In genomic region chr15:27498078-27498477, GRCm38 (mm10) we compare ENCODE assay signal across 23 mouse cellular contexts. TPM values are rescaled to one million over a fixed set of nuclear protein-coding genes. Genes with fewer than 3 reads are reported as not detected.
DNase-seq lines count a peak whose midpoint lies in the region; ATAC-seq and TF ChIP-seq lines count a peak whose summit lies in the region.
"Had no signal": no experiment of that assay in that cellular context is flagged by ENCODE, and none has a peak within 500 bp of the region (broad histone marks: within the 10 kb centered on the region; RNA-seq: fewer than 3 reads in every experiment).

No protein-coding gene starts in this region.

- no peak overlapping the region for H3K9ac ChIP-seq in heart, embryonic 12.5 days
- peak overlapping the region; percentile 66; the same call in 1 of the 2 replicates for H3K9ac ChIP-seq in liver, embryonic 16.5 days (ENCODE audit: low read depth, low read length)
- H3K9ac ChIP-seq: hindbrain, embryonic 15.5 days; kidney, embryonic 15.5 days; lung, embryonic 14.5 days; neural tube, embryonic 15.5 days had no signal

- no peak for ATAC-seq in heart, embryonic 12.5 days (ENCODE audit: insufficient number of reproducible peaks, low FRiP score)
- no peak for ATAC-seq in liver, embryonic 16.5 days (ENCODE audit: low read depth)
- ATAC-seq in granulocyte monocyte progenitor cell, adult 5-6 weeks (replicated peaks; ENCODE audit: poor library complexity, severe bottlenecking), result no peak
- ATAC-seq: intestine, embryonic 16.5 days; midbrain, embryonic 16.5 days had no signal

- 60% methylated on average over 5 of the region's 5 CpGs for WGBS in cerebellum, adult 2 months
- 86% methylated on average over 5 of the region's 5 CpGs for WGBS in heart, embryonic 12.5 days
- WGBS in liver, embryonic 16.5 days (ENCODE audit: insufficient replicate concordance), result 70% methylated on average over 5 of the region's 5 CpGs

- no peak overlapping the region for H3K4me2 ChIP-seq in heart, embryonic 12.5 days
- H3K4me2 ChIP-seq in liver, embryonic 16.5 days (ENCODE audit: low read depth, low read length), result peak overlapping the region; percentile 66
- H3K4me2 ChIP-seq: hindbrain, embryonic 15.5 days; kidney, embryonic 15.5 days; lung, embryonic 14.5 days; neural tube, embryonic 15.5 days had no signal

- no peak for TF ChIP-seq POLR2A in cerebellum, adult 2 months (IDR thresholded peaks at IDR 0.05; ENCODE audit: borderline replicate concordance, insufficient read depth, low read length)

- no peaks in the 10 kb centered on the region for H3K27me3 ChIP-seq in cerebellum, adult 2 months (ENCODE audit: control insufficient read depth, insufficient read depth, low read length)
- no peaks in the 10 kb centered on the region for H3K27me3 ChIP-seq in heart, embryonic 12.5 days (replicated peaks)
- H3K27me3 ChIP-seq in liver, embryonic 16.5 days (ENCODE audit: control insufficient read depth, insufficient read depth, low read depth, low read length), result no peaks in the 10 kb centered on the region
- H3K27me3 ChIP-seq: CH12.LX; hindbrain, embryonic 15.5 days; kidney, embryonic 15.5 days; neural tube, embryonic 15.5 days had no signal

- no peak for TF ChIP-seq CTCF in cerebellum, adult 2 months (IDR thresholded peaks at IDR 0.05; ENCODE audit: borderline replicate concordance, insufficient read depth, low read depth, low read length)

- peaks cover 48% of the 10 kb centered on the region for H3K4me1 ChIP-seq in cerebellum, adult 2 months (ENCODE audit: control insufficient read depth, insufficient read depth, low read length)
- H3K4me1 ChIP-seq in heart, embryonic 12.5 days (replicated peaks), result peaks cover 65% of the 10 kb centered on the region
- H3K4me1 ChIP-seq in liver, embryonic 16.5 days (ENCODE audit: control insufficient read depth, low read depth, low read length), result peaks cover 66% of the 10 kb centered on the region

- intact Hi-C loops in heart, postnatal 25 days (cut with DNase I), result no loop called here

- H3K9me3 ChIP-seq in heart, embryonic 12.5 days (replicated peaks), result no peaks in the 10 kb centered on the region
- no peaks in the 10 kb centered on the region for H3K9me3 ChIP-seq in liver, embryonic 16.5 days (replicated peaks; ENCODE audit: control insufficient read depth, low read length)
- H3K9me3 ChIP-seq: hindbrain, embryonic 15.5 days; kidney, embryonic 15.5 days; neural tube, embryonic 15.5 days had no signal

- peak overlapping the region; percentile 49 for H3K27ac ChIP-seq in cerebellum, adult 2 months (ENCODE audit: insufficient read depth, low read length)
- peak overlapping the region; percentile 35; the same call in 1 of the 2 replicates for H3K27ac ChIP-seq in heart, embryonic 12.5 days (ENCODE audit: poor library complexity, severe bottlenecking)
- H3K27ac ChIP-seq in liver, embryonic 16.5 days (ENCODE audit: low read length), result peak overlapping the region; percentile 97
- H3K27ac ChIP-seq: heart, adult 2 months; hindbrain, embryonic 15.5 days; kidney, embryonic 15.5 days; neural tube, embryonic 15.5 days had no signal

- no peaks in the 10 kb centered on the region for H3K36me3 ChIP-seq in heart, embryonic 12.5 days
- H3K36me3 ChIP-seq in liver, embryonic 16.5 days (ENCODE audit: control insufficient read depth, insufficient read depth), result no peaks in the 10 kb centered on the region
- H3K36me3 ChIP-seq: hindbrain, embryonic 15.5 days; kidney, embryonic 15.5 days; neural tube, embryonic 15.5 days had no signal

- no peak for DNase-seq in cerebellum, adult 2 months
- no peak for DNase-seq in cerebellum, postnatal 36 days
- no peak for DNase-seq in heart, postnatal 25 days (ENCODE audit: low spot score)
- DNase-seq in fibroblast of lung, adult 2 months (ENCODE audit: low read depth), result peak; percentile 45
- DNase-seq in T-cell, adult 2 months (ENCODE audit: low spot score), result no peak
- DNase-seq: adrenal gland, postnatal 36 days; cerebellum, adult 18-20 months; gastrocnemius, postnatal 10 days; heart, adult 2 months; heart, postnatal 10 days; kidney, postnatal 4 days; lung, embryonic 14.5 days; lung, postnatal 36 days; right cerebral cortex, postnatal 14 days had no signal

- no peak overlapping the region for H3K4me3 ChIP-seq in cerebellum, adult 2 months (replicated peaks; ENCODE audit: insufficient read depth, low read depth, low read length)
- no peak overlapping the region for H3K4me3 ChIP-seq in heart, embryonic 12.5 days
- no peak overlapping the region for H3K4me3 ChIP-seq in liver, embryonic 16.5 days (ENCODE audit: low read depth, low read length)
- H3K4me3 ChIP-seq: heart, adult 2 months; hindbrain, embryonic 15.5 days; kidney, embryonic 15.5 days; neural tube, embryonic 15.5 days had no signal

RNA-seq across cellular contexts. Expression of gene Ank, which starts 31.6 kb away (rescaled TPM):
- polyA plus RNA-seq in cerebellum, adult 2 months (2012; rRNA removed), result 212 and 222 TPM in 2 replicates
- 12.6 and 14.7 TPM in 2 replicates for polyA plus RNA-seq in heart, embryonic 12.5 days (2016; fragmentation: Nextera tagmentation; extraction: Ambion mirVana)
- total RNA-seq in heart, postnatal 25 days (2021), result 100 to 1,000 TPM; 174 to 208 TPM
- 5.9 and 6.6 TPM in 2 replicates for polyA plus RNA-seq in liver, embryonic 16.5 days (2015; fragmentation: Nextera tagmentation; extraction: Ambion mirVana)
- 20.1 and 20.8 TPM in 2 replicates for total RNA-seq in granulocyte monocyte progenitor cell, adult 5-6 weeks (2014; fragmentation: Nextera tagmentation)
- total RNA-seq in granulocyte monocyte progenitor cell, adult 5-6 weeks (2017), result 11.3 and 12.4 TPM in 2 replicates

Comparison
In these comparisons a context has a peak if more than half of its experiments do, and no peak if none do; other contexts are left out.
1. H3K27ac ChIP-seq: peak in every context shown above with its lines; median percentile 97 in liver, embryonic 16.5 days; 49 in cerebellum, adult 2 months; 35 in heart, embryonic 12.5 days.
2. RNA of gene Ank, which starts 31.6 kb away (polyA plus RNA-seq): 212 to 222 TPM in cerebellum, adult 2 months; 12.6 to 14.7 TPM in heart, embryonic 12.5 days and 5.9 to 6.6 TPM in liver, embryonic 16.5 days; every median in the first group is over 10 times any median in the second.